Mouse (Mus musculus): Measurements from ENCODE around the gene Dusp16.

Gene Dusp16

DNA sequence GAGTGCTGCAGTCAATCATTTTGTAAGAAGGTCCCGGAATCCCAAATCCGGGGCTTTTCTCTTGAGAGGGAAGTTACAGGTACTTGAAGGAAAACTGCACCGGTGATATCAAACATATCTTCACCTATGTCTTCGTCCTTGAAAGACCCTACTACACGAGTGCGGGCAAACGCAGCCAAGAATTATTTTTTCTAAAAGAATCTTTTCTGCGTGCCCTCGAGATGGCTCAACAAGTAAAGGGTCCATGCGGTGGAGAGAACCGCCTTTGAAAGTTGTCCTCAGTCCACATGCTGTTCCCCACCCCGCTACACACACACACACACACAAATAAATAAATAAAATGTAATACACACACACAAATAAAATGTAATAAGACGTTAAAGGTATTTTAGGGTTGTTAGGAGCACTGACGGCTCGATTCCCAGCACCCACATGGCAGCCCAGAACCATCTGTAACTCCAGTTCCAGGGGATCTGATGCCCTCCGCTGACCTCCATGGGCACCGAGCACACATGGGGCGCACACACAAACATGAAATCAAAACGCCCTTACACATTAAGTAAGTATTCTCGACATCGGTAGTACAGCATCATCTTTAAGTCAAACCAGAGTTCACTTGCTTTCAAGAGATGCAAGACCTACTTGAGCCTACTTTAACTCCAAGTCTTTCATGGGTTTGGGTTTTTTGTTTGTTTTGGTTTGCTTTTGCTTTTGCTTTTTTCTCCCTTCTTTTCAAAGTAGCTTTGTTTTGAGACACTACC, 801 bp upstream of the Dusp16 start:
- no peak for DNase-seq (ENCODE audit: low spot score in 2 of 2)

- no peak for DNase-seq (ENCODE audit: low spot score in 2 of 2)
Observed at GRCm38 (mm10) chr6:134791251-134792118, 940 bp downstream of the Dusp16 start.

DNA sequence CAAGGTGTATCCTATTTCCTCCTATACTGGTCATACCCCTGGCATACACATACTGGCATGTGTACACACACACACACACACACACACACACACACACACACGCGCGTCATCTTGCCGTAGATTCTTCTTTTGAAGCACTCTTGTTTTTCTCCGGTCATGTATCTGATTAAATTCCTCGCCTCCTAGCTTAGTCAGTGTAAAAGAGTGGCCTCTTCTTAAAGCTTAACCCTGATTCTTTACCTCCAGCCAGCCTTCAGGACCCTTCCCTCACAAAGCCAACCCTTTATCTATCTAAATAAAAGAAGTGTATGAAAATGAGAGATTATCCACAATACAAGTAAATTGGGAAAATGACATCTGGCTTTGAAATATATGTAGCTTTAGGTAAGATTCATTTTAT, 3.3 kb downstream of the Dusp16 start:
- DNase-seq (ENCODE audit: low spot score in 2 of 2) = no peak

DNA sequence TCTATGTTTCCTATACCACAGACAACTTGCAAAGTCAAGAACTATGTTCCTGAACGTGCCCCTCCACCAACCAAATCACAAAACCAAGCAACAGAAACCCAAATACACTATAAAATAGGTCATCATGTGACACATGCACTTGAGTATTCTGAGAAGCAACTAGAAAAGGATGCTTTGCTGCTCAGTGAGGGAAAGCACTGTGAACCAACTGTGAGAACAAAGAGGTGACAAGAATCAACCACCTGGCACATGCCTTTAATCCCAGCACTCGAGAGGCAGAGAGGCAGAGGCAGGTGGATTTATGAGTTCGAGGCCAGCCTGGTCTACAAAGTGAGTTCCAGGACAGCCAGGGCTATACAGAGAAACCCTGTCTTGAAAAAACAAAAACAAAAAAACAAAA, 6.0 kb downstream of the Dusp16 start:
- no peak for DNase-seq (ENCODE audit: low spot score in 2 of 2)

- DNase-seq (ENCODE audit: low spot score in 2 of 2) = no peak
Observed at GRCm38 (mm10) chr6:134782900-134783299, 9.5 kb downstream of the Dusp16 start.

- no peak for DNase-seq (ENCODE audit: low spot score in 2 of 2)
Observed at GRCm38 (mm10) chr6:134781494-134781913, 10.9 kb downstream of the Dusp16 start.

DNA sequence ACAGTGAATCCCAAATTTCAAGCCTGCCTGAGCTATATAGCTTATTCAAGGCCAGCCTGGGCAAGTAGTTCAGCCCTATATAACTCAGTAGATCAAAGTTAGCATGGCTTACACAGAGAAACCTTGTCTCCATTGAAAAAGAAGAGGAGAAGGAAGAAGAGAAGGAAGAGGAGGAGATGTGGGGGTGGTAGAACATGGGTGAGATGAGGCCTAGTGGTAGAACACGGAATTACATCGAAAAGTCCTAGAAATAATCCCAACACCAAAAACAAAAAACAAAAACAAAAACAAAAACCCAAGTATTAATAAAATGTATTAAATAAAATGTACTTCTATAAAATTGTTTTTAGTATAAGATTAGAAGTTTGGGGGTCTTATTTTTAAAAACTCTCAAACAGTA, 12.4 kb downstream of the Dusp16 start:
- DNase-seq (ENCODE audit: low spot score in 2 of 2) = no peak

DNA sequence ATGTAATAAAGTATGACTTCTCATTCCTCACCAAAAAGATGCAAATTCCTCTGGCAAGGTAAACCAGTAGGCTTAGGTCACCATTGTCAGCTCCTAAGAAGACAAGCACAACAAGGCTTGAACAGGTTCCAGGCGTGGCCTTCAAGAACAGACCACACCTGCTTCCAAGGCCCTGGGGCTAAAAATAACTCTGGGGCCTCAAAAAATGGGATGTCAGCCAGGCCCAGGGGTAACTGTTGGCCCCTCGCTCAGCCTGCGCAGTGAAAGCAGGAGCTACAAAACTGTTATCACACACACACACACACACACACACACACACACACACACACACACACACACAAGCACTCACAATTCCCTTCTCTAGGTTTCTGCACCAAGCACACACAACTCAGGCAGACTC, 18.5 kb downstream of the Dusp16 start:
- DNase-seq (ENCODE audit: low spot score in 2 of 2) = no peak

DNA sequence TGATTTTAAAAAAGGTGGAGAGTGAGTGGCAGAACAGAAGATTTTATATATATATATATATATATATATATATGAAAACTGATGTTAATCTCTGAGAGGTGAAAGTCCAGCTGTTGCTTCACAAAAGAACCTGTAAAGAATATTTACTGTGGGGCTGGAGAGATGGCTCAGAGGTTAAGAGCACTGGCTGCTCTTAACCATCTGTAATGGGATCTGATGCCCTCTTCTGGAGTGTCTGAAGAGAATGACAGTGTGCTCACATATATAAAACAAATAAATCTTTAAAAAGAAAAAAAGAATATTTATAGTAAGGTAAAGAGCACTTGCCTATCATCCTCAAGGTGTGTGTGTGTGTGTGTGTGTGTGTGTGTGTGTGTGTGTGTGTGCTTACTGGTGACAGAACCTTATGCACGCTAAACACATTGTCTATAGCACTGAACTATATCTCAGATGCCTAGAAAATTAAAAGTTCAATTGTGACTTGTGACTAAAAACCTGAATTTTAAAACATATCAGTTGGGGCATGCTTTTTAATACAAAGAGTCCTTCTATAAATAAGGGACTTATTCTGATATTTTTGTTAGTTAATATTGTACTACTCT, 19.0 kb downstream of the Dusp16 start:
- no peak for DNase-seq (ENCODE audit: low spot score in 2 of 2)

GRCm38 (mm10) chr6:134770339-134770738, 22.1 kb downstream of the Dusp16 start:
- no peak for DNase-seq (ENCODE audit: low spot score in 2 of 2)

DNA sequence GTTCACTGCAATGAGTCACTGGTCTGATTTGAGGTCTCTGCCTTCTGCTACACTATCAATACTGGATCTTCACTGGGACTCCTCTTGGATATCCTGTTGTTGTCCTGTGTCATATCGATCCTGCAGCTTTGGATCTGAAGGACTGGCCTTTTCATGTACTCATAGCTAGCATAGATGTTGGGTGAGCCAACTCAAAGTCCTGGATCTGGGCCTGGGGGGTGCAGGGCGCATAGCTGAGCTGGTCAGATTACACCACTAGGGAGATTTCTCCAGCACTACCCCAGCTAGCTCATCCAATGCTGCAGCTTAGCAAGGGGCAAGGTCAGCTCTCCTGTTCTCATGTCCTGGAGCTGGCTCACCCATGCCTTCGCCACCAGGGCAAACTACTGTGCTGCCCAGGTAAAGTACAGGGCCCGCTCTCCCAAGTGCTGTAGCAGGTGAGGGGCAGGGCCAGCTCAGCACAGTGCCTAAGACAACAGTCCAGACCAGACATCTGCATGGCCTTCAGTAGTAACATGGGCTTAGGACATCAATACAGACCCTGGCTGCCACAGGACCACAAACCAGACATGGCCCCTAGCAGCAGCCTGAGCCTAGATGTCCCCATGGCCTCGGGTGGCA, 27.9 kb downstream of the Dusp16 start:
- no peak for DNase-seq (ENCODE audit: low spot score in 2 of 2)

DNA sequence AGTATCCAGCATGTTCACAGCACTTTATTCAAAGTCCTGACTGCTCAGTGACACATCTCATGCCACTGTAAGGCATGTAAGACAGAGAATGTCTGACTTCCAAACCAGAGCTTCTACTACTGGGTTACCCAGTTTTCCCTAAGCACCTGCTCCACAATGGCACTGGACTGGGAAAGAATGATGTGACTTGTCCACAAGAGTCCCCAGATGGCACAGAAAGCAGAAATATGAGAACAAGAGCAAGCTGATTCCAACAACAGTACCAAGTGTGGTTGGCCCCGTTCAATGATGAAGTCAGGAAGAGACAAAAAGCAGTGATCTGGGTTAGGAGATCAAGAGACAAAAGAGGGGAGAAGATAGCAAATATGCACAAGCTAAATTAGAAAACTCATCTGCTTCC, 29.0 kb downstream of the Dusp16 start:
- DNase-seq (ENCODE audit: low spot score in 2 of 2) = no peak

GRCm38 (mm10) chr6:134761808-134762207, 30.6 kb downstream of the Dusp16 start:
- DNase-seq (ENCODE audit: low spot score in 2 of 2) = no peak

DNA sequence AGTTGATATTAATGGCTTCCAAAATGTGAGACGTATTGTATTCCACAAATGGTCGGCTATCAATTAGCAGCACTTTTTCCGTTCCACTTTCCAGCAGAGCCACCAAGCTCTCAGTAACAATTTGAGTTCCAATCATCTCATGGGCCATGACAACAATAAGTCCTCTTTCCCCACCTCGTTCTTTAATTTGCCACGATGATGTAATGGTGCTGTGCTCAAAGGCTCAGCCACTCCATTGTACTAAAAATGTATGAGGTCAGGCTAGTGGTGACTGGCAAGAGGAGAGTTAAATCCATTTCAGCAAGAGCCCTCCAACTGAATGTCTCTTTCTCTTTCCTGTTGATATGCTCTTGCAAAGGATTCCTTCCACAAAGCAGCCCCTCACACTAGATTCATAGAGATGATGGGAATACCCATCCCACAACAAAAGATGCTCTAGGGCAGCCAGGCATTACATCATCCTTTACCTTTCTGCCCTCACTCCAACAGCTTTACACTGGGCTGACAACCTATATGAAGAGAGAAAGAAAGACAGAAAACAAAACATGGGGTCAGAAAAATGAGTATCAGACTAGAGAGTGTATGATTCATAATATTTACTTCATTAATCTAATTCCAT, 31.4 kb downstream of the Dusp16 start:
- DNase-seq (ENCODE audit: low spot score in 2 of 2) = no peak

DNA sequence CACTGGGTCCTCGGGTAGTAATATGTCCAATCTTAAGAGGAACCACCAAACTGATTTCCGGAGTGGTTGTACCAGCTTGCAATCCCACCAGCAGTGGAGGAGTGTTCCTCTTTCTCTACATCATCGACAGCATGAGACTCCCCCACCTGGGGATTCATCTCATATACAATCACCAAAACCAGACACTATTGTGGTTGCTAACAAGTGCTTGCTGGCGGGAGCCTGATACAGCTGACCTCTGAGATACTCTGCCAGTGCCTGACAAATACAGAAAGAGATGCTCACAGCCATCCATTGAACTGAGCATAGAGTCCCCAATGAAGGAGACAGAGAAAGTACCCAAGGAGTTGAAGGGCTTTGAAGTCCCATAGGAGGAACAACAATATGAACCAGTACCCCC, 36.4 kb downstream of the Dusp16 start:
- DNase-seq (ENCODE audit: low spot score in 2 of 2) = no peak

DNA sequence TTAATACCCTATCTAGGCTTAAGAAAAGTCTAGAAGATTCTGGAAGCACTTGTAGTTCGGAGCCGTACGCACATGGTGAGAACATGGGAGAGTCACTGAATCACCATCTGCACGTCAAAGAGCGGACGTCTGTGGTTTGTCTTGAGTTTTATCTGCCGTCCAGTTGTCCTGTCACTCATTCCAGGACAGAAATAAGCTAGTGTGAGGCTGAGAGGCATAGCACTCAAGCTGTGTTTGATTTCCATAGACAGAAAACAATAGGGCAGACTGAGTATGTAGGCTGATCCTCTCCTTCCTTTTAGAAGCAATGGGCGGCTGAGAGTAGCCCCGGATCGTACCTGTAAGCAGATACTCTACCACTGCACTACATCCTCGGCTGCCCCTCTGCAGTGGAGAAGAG, 38.6 kb downstream of the Dusp16 start:
- DNase-seq (ENCODE audit: low spot score in 2 of 2) = no peak

- no peak for DNase-seq (ENCODE audit: low spot score in 2 of 2)
Observed at GRCm38 (mm10) chr6:134753412-134753811, 39.0 kb downstream of the Dusp16 start.

DNA sequence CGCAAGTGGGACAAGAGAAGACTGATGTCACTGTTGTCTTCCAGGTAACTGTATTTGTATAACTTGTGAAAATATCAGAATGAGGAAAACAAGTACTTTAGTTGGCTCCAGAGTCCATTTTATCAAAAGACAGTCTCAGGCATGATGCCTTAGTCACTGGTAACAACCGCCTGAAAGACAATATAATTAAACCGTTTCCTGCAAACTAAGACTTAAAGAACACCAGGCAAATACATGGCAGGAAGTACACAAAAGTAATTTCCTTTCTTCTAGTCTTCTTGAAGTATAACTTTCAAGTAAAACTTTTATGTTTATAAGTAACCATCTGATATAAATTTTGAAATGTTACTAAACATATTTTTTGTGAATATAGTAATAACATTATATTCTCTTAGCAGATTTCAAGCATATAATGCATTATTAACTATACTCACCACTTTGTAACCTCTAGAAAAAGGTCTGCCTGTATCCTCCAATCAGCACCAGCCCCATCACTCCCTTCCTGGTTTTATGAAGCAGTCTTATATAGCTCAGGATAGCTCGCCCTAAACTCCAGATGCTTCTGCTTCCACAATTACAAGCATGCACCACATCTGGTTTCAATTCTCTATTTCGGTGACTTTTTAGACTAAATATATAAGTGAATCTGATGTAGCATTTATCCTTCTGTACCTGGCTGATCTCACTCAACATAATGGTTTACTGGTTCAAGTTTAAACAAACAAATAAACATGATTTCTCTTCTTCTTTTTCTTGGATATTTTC, 40.4 kb downstream of the Dusp16 start:
- no peak for DNase-seq (ENCODE audit: low spot score in 2 of 2)

DNA sequence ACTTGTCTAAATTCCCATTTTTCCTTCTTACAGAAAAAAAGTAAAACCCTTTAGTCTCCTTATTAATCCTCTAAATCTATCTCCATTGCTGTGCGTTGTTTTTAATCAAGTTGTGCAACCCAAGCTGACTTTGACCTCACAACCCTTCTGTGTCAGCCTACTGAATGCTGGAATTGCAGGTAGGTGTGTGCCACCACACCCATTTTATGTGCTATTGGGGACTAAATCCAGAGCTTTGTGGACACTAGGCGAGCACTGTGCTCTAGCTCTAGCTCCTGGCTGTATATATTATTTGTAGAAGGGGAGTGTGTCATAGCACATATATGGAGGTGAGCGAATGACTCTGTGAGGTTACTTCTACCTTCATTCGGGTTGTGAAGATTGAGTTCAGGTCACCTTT, 41.3 kb downstream of the Dusp16 start:
- no peak for DNase-seq (ENCODE audit: low spot score in 2 of 2)

DNA sequence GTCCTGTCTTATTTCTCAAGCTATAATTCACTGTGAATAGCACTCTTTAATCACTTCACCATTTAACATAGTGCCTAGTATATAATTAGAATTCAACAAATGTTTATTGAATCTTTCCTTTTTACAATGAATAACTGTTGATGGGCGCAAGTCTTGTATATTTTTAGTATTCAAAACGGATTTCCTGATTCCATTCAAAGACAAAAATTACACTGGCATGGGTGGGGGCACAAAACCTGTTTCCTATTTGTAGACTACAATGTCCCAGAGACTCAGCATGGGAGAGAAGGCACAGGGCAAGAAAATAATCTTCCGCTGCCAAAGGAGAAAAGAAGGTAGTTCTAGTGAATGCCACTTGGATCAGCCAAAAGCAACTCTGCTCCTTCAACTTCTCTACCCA, 44.3 kb downstream of the Dusp16 start:
- no peak for DNase-seq (ENCODE audit: low spot score in 2 of 2)

DNA sequence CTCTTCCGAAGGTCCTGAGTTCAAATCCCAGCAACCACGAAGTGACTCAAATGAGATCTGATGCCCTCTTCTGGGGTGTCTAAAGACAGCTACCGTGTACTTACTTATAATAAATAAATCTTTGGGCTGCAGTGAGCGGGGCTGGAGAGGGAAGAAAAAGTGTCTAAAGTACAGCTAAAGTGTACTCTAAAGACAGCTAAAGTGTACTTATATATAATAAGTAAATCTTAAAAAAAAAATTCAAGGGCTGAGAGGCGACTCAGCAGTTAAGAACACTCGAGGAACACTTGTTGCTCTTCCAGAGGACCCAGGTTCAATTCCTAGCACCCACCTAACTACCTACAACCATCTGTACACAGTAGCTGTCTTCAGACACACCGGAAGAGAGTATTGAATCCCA, 46.5 kb downstream of the Dusp16 start:
- DNase-seq (ENCODE audit: low spot score in 2 of 2) = no peak
